Mouse (Mus musculus) mature B cell (primary cell): ENCODE results near the gene Pigk.
"Not testable (repeated sequence)": the region's sequence is repeated elsewhere in the genome, so short reads cannot be mapped to it uniquely, and the experiment has no call there.

ENCODE experiments used
- in situ Hi-C: fragments of 300-500 bp; cut with MboI; formaldehyde crosslinking; loops from 2 replicates; pipeline ENCODE4 v1.14.3; 2019

Pigk gene

GRCm38 (mm10) chr3:152713991-152714902 is at the start of gene Pigk:
Pigk (plus strand) TSS chr3:152714100.
- in situ Hi-C loops, result no loop called here

- in situ Hi-C loops, result no loop called here
Observed at GRCm38 (mm10) chr3:152666991-152667355, 46.9 kb upstream of the Pigk start.

GRCm38 (mm10) chr3:152667356-152668211 is 46.3 kb upstream of the Pigk start:
- in situ Hi-C loops, result no loop called here

- in situ Hi-C loops, result no loop called here
Observed at GRCm38 (mm10) chr3:152668239-152668638, 45.7 kb upstream of the Pigk start, which contains the start of gene Ak5. Ak5 (minus strand) TSS chr3:152668360.

GRCm38 (mm10) chr3:152668793-152669192 is 45.1 kb upstream of the Pigk start:
- in situ Hi-C loops, result no loop called here

GRCm38 (mm10) chr3:152669783-152670182 is 44.1 kb upstream of the Pigk start:
- in situ Hi-C loops, result no loop called here

- in situ Hi-C loops, result no loop called here
Observed at GRCm38 (mm10) chr3:152674663-152675062, 39.2 kb upstream of the Pigk start.

GRCm38 (mm10) chr3:152688532-152688931 is 25.4 kb upstream of the Pigk start:
- in situ Hi-C loops, result no loop called here

- in situ Hi-C loops, result no loop called here
Observed at GRCm38 (mm10) chr3:152689105-152689504, 24.8 kb upstream of the Pigk start.

GRCm38 (mm10) chr3:152694950-152695349 is 18.9 kb upstream of the Pigk start:
- in situ Hi-C loops, result no loop called here

- in situ Hi-C loops, result no loop called here
Observed at GRCm38 (mm10) chr3:152698017-152698416, 15.9 kb upstream of the Pigk start.

- in situ Hi-C loops, result no loop called here
Observed at GRCm38 (mm10) chr3:152699261-152699660, 14.6 kb upstream of the Pigk start.

- in situ Hi-C loops, result not testable (repeated sequence)
Observed at GRCm38 (mm10) chr3:152701536-152701935, 12.4 kb upstream of the Pigk start.

- in situ Hi-C loops, result no loop called here
Observed at GRCm38 (mm10) chr3:152702274-152702843, 11.5 kb upstream of the Pigk start.

GRCm38 (mm10) chr3:152705826-152706225 is 8.1 kb upstream of the Pigk start:
- in situ Hi-C loops, result no loop called here

GRCm38 (mm10) chr3:152706901-152707300 is 7.0 kb upstream of the Pigk start:
- in situ Hi-C loops, result no loop called here

- in situ Hi-C loops, result no loop called here
Observed at GRCm38 (mm10) chr3:152707321-152707823, 6.5 kb upstream of the Pigk start.

GRCm38 (mm10) chr3:152709936-152710335 is 4.0 kb upstream of the Pigk start:
- in situ Hi-C loops, result no loop called here

- in situ Hi-C loops, result no loop called here
Observed at GRCm38 (mm10) chr3:152712957-152713356, 943 bp upstream of the Pigk start.

GRCm38 (mm10) chr3:152721301-152721700 is 7.4 kb downstream of the Pigk start:
- in situ Hi-C loops, result no loop called here

GRCm38 (mm10) chr3:152722836-152723235 is 8.9 kb downstream of the Pigk start:
- in situ Hi-C loops, result no loop called here

GRCm38 (mm10) chr3:152724446-152724845 is 10.5 kb downstream of the Pigk start:
- in situ Hi-C loops, result no loop called here
